In the genomic region with DNA sequence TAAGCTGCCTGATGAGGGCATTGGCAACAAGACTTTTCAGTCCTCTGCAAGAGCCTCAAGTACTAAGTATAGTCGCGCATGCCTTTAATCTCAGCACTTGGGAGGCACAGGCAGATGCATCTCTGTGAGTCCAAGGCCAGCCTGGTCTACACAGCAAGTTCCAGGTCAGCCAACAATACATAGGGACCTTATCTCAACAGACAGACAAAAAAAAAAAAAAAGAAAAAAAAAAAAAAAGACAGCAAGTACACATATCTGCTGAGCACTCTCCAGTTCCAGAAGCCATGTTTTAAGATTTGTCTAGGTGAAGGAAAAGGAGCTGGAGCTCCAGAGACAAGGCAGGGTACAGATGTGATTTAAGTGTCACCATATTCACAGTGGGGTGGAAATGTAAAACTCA, we compare ENCODE assay signal across 24 mouse cellular contexts. TPM values are rescaled to one million over a fixed set of nuclear protein-coding genes. Genes with fewer than 3 reads are reported as not detected.
DNase-seq lines count a peak whose midpoint lies in the region; ATAC-seq and TF ChIP-seq lines count a peak whose summit lies in the region.
"Had no signal": no experiment of that assay in that cellular context is flagged by ENCODE, and none has a peak within 500 bp of the region (broad histone marks: within the 10 kb centered on the region; RNA-seq: fewer than 3 reads in every experiment).

No protein-coding gene starts in this region.

- peaks cover 37% of the 10 kb centered on the region for H3K4me1 ChIP-seq in liver, embryonic 11.5 days (replicated peaks; ENCODE audit: control insufficient read depth, insufficient read depth, low read length)
- peaks cover 41% of the 10 kb centered on the region for H3K4me1 ChIP-seq in liver, postnatal 0 days (ENCODE audit: insufficient read depth)
- H3K4me1 ChIP-seq in CH12.LX (ENCODE audit: control insufficient read depth in 1 of 2, insufficient read depth in 2 of 2) (peaks cover 14 to 62% of the 10 kb centered on the region in 2 experiments; a peak in 3 of 4 replicates), MEL (ENCODE audit: control insufficient read depth in 1 of 2, insufficient read depth in 2 of 2, low read length in 2 of 2) (peaks cover 12 to 22% of the 10 kb centered on the region in 2 experiments)
- H3K4me1 ChIP-seq in liver, embryonic 15.5 days (replicated peaks): peaks cover 71% of the 10 kb centered on the region
- H3K4me1 ChIP-seq in hindbrain, embryonic 16.5 days (ENCODE audit: control insufficient read depth, insufficient read depth, low read depth, low read length): peaks cover 13% of the 10 kb centered on the region

- ATAC-seq in liver, embryonic 11.5 days (replicated peaks; ENCODE audit: low FRiP score): no peak
- ATAC-seq in liver, postnatal 0 days: no peak
- no peak for ATAC-seq in liver, embryonic 15.5 days (ENCODE audit: insufficient read depth)
- no peak for ATAC-seq in hindbrain, embryonic 16.5 days
- ATAC-seq: forebrain, embryonic 14.5 days; forebrain, embryonic 16.5 days had no signal

- no peak for TF ChIP-seq RAD21 in CH12.LX (IDR thresholded peaks at IDR 0.05; ENCODE audit: low read depth, low read length)
- no peak for TF ChIP-seq RAD21 in MEL (IDR thresholded peaks at IDR 0.05; ENCODE audit: low read depth, low read length)

- intact Hi-C loops in heart, postnatal 36 days (cut with DNase I): loop anchor here (5.0 kb wide), 1 partner anchor 256 kb away; the partner anchor contains the start of gene Srcap

- no peak overlapping the region for H3K4me2 ChIP-seq in liver, embryonic 11.5 days
- H3K4me2 ChIP-seq in liver, postnatal 0 days (ENCODE audit: low read depth, low read length): no peak overlapping the region
- no peak overlapping the region for H3K4me2 ChIP-seq in CH12.LX (ENCODE audit: insufficient read depth, low read depth, poor library complexity, severe bottlenecking)
- no peak overlapping the region for H3K4me2 ChIP-seq in liver, embryonic 15.5 days
- no peak overlapping the region for H3K4me2 ChIP-seq in hindbrain, embryonic 16.5 days (ENCODE audit: low read length)
- H3K4me2 ChIP-seq: embryonic facial prominence, embryonic 13.5 days; embryonic facial prominence, embryonic 15.5 days; forebrain, embryonic 12.5 days had no signal

- in situ Hi-C loops in CH12.LX (cut with MboI; ENCODE audit: low pct_ligation_motif_present, low pct_unique_long_range_greater_than_20kb, low sequenced_read_pairs): no loop called here

- no peak for TF ChIP-seq EP300 in liver, postnatal 0 days (IDR thresholded peaks at IDR 0.05; ENCODE audit: low read depth)
- TF ChIP-seq EP300 in CH12.LX (IDR thresholded peaks at IDR 0.05; ENCODE audit: low read length) (no peak), MEL (IDR thresholded peaks at IDR 0.05; ENCODE audit: low read depth in 1 of 2, low read length in 2 of 2) (no peak)

- no peak for TF ChIP-seq CTCF in liver, postnatal 0 days (IDR thresholded peaks at IDR 0.05; ENCODE audit: low read depth)
- TF ChIP-seq CTCF in CH12.LX (conservative IDR thresholded peaks at IDR 0.05 in 1 of 2, IDR thresholded peaks at IDR 0.05 in 1 of 2; ENCODE audit: low read depth in 2 of 2, low read length in 2 of 2) (no peak), MEL (IDR thresholded peaks at IDR 0.05 in 2 of 3, conservative IDR thresholded peaks at IDR 0.05 in 1 of 3; ENCODE audit: control insufficient read depth in 1 of 3, insufficient read depth in 1 of 3, low read depth in 2 of 3, low read length in 3 of 3, poor library complexity in 1 of 3, severe bottlenecking in 1 of 3) (no peak)

- H3K9me3 ChIP-seq in liver, embryonic 11.5 days (ENCODE audit: control insufficient read depth, low read length): no peaks in the 10 kb centered on the region
- H3K9me3 ChIP-seq in liver, postnatal 0 days (ENCODE audit: low read length): no peaks in the 10 kb centered on the region
- H3K9me3 ChIP-seq in CH12.LX (replicated peaks; ENCODE audit: low read length) (no peaks in the 10 kb centered on the region), MEL (replicated peaks; ENCODE audit: insufficient read depth, low read length) (no peaks in the 10 kb centered on the region)
- H3K9me3 ChIP-seq in liver, embryonic 15.5 days (replicated peaks): no peaks in the 10 kb centered on the region
- no peaks in the 10 kb centered on the region for H3K9me3 ChIP-seq in hindbrain, embryonic 16.5 days (ENCODE audit: control insufficient read depth, low read length)
- H3K9me3 ChIP-seq: embryonic facial prominence, embryonic 13.5 days; embryonic facial prominence, embryonic 15.5 days; forebrain, embryonic 10.5 days; forebrain, embryonic 12.5 days; G1E had no signal

- peak overlapping the region; percentile 34; the same call in 1 of the 2 replicates for H3K27ac ChIP-seq in liver, embryonic 11.5 days (ENCODE audit: low read depth, low read length)
- H3K27ac ChIP-seq in liver, postnatal 0 days (ENCODE audit: low read depth): no peak overlapping the region
- H3K27ac ChIP-seq in CH12.LX (ENCODE audit: insufficient read depth, low read depth) (no peak overlapping the region), MEL (ENCODE audit: control insufficient read depth, low read depth, low read length) (no peak overlapping the region)
- 0 out of 2 replicates have a peak overlapping the region, but pooled peaks have one; percentile 91 for H3K27ac ChIP-seq in liver, embryonic 15.5 days (replicated peaks)
- no peak overlapping the region for H3K27ac ChIP-seq in hindbrain, embryonic 16.5 days (ENCODE audit: low read depth, low read length)
- H3K27ac ChIP-seq: embryonic facial prominence, embryonic 13.5 days; embryonic facial prominence, embryonic 15.5 days; forebrain, embryonic 10.5 days; forebrain, embryonic 12.5 days had no signal

- 69% methylated on average over 2 of the region's 2 CpGs for WGBS in liver, embryonic 11.5 days
- 54% methylated on average over 2 of the region's 2 CpGs for WGBS in liver, postnatal 0 days (ENCODE audit: insufficient replicate concordance)
- WGBS in liver, embryonic 15.5 days (ENCODE audit: insufficient replicate concordance): 29% methylated on average over 2 of the region's 2 CpGs
- WGBS in hindbrain, embryonic 16.5 days: 90% methylated on average over 2 of the region's 2 CpGs

- peaks cover 13% of the 10 kb centered on the region for H3K36me3 ChIP-seq in liver, embryonic 11.5 days (ENCODE audit: control insufficient read depth, insufficient read depth, low read length)
- H3K36me3 ChIP-seq in liver, postnatal 0 days (replicated peaks; ENCODE audit: insufficient read depth, low read length): peaks cover 5% of the 10 kb centered on the region
- H3K36me3 ChIP-seq in CH12.LX (replicated peaks in 1 of 2; ENCODE audit: control insufficient read depth in 1 of 2, insufficient read depth in 1 of 2, low read length in 1 of 2) (peaks cover 20 to 51% of the 10 kb centered on the region in 2 experiments), MEL (ENCODE audit: control insufficient read depth in 1 of 2, insufficient read depth in 2 of 2, low read length in 2 of 2) (peaks cover 0 to 25% of the 10 kb centered on the region in 2 experiments)
- peaks cover 20% of the 10 kb centered on the region for H3K36me3 ChIP-seq in liver, embryonic 15.5 days (replicated peaks)
- H3K36me3 ChIP-seq in hindbrain, embryonic 16.5 days (ENCODE audit: control insufficient read depth, insufficient read depth, low read length): no peaks in the 10 kb centered on the region

- no peak overlapping the region for H3K4me3 ChIP-seq in liver, embryonic 11.5 days (ENCODE audit: low read depth, low read length)
- H3K4me3 ChIP-seq in liver, postnatal 0 days (ENCODE audit: low read depth, low read length): no peak overlapping the region
- H3K4me3 ChIP-seq in CH12.LX (replicated peaks in 1 of 3; ENCODE audit: low read depth in 2 of 3, low read length in 2 of 3, poor library complexity in 1 of 3) (no peak overlapping the region), MEL (ENCODE audit: control insufficient read depth in 1 of 2, insufficient read depth in 1 of 2, low read depth in 2 of 2, low read length in 2 of 2) (no peak overlapping the region)
- H3K4me3 ChIP-seq in liver, embryonic 15.5 days (replicated peaks): no peak overlapping the region
- no peak overlapping the region for H3K4me3 ChIP-seq in hindbrain, embryonic 16.5 days (ENCODE audit: low read length)
- H3K4me3 ChIP-seq: embryonic facial prominence, embryonic 13.5 days; embryonic facial prominence, embryonic 15.5 days; erythroblast, embryonic 14.5 days; forebrain, embryonic 10.5 days; forebrain, embryonic 12.5 days had no signal

- peaks cover 15% of the 10 kb centered on the region for H3K79me2 ChIP-seq in CH12.LX (replicated peaks; ENCODE audit: control insufficient read depth, extremely low read depth, insufficient read depth, poor library complexity, severe bottlenecking)
- H3K79me2 ChIP-seq in MEL (ENCODE audit: control insufficient read depth, insufficient read depth, low read length, poor library complexity): peaks cover 11% of the 10 kb centered on the region

- H3K9ac ChIP-seq in liver, embryonic 11.5 days (ENCODE audit: low read depth, low read length): no peak overlapping the region
- no peak overlapping the region for H3K9ac ChIP-seq in liver, postnatal 0 days (replicated peaks)
- no peak overlapping the region for H3K9ac ChIP-seq in CH12.LX (ENCODE audit: insufficient read depth, low read depth)
- H3K9ac ChIP-seq in MEL (ENCODE audit: control insufficient read depth, low read depth, low read length, poor library complexity, severe bottlenecking): no peak overlapping the region
- 0 out of 2 replicates have a peak overlapping the region, but pooled peaks have one; percentile 1 for H3K9ac ChIP-seq in liver, embryonic 15.5 days
- H3K9ac ChIP-seq in hindbrain, embryonic 16.5 days (ENCODE audit: low read depth, low read length): no peak overlapping the region
- H3K9ac ChIP-seq: embryonic facial prominence, embryonic 13.5 days; embryonic facial prominence, embryonic 15.5 days; forebrain, embryonic 12.5 days had no signal

- TF ChIP-seq POLR2A in CH12.LX (IDR thresholded peaks at IDR 0.05; ENCODE audit: low read depth, low read length) (no peak), MEL (IDR thresholded peaks at IDR 0.05; ENCODE audit: control insufficient read depth in 1 of 2, insufficient read depth in 1 of 2, low read depth in 1 of 2, low read length in 2 of 2, poor library complexity in 1 of 2) (no peak)

- dilution Hi-C loops in CH12.LX (cut with MboI; ENCODE audit: extremely low pct_ligation_motif_present, extremely low pct_unique_long_range_greater_than_20kb, low sequenced_read_pairs): no loop called here

- H3K27me3 ChIP-seq in liver, embryonic 11.5 days (replicated peaks; ENCODE audit: control insufficient read depth, insufficient read depth, low read length): no peaks in the 10 kb centered on the region
- no peaks in the 10 kb centered on the region for H3K27me3 ChIP-seq in liver, postnatal 0 days (ENCODE audit: insufficient read depth, low read length)
- H3K27me3 ChIP-seq in CH12.LX (replicated peaks) (no peaks in the 10 kb centered on the region), MEL (ENCODE audit: control insufficient read depth in 1 of 2, insufficient read depth in 2 of 2, low read length in 2 of 2) (no peaks in the 10 kb centered on the region)
- no peaks in the 10 kb centered on the region for H3K27me3 ChIP-seq in liver, embryonic 15.5 days
- no peaks in the 10 kb centered on the region for H3K27me3 ChIP-seq in hindbrain, embryonic 16.5 days (replicated peaks; ENCODE audit: control insufficient read depth, insufficient read depth, low read length)
- H3K27me3 ChIP-seq: embryonic facial prominence, embryonic 13.5 days; embryonic facial prominence, embryonic 15.5 days; forebrain, embryonic 12.5 days had no signal

- no peak for DNase-seq in liver, embryonic 11.5 days (ENCODE audit: low spot score)
- DNase-seq in liver, postnatal 0 days: no peak
- DNase-seq in CH12.LX (ENCODE audit: extremely low read depth) (no peak), MEL (ENCODE audit: low read depth, low spot score) (peak; percentile 47)
- no peak for DNase-seq in heart, postnatal 36 days
- DNase-seq: adrenal gland, adult 2 months; adrenal gland, postnatal 10 days; adrenal gland, postnatal 25 days; cerebellum, adult 11 months; cerebellum, adult 18-20 months; cerebellum, adult 8-10 months; cerebellum, postnatal 10 days; cerebellum, postnatal 36 days; embryo, embryonic 11 days had no signal

RNA-seq across cellular contexts. Expression of gene Dctpp1, which starts 4.5 kb away (rescaled TPM):
- polyA plus RNA-seq in liver, embryonic 11.5 days (2014; fragmentation: Nextera tagmentation; extraction: Ambion mirVana): 266 and 275 TPM in 2 replicates
- 96.8 and 107 TPM in 2 replicates for polyA plus RNA-seq in liver, postnatal 0 days (2015; fragmentation: Nextera tagmentation; extraction: Ambion mirVana)
- total RNA-seq in CH12.LX (2012; rRNA removed) (296 and 352 TPM in 2 replicates), CH12.LX (2014; rRNA removed) (197 and 221 TPM in 2 replicates), MEL (2012; rRNA removed) (238 and 253 TPM in 2 replicates)
- polyA plus RNA-seq in CH12.LX (2012; ENCODE audit: insufficient read length, low read depth) (197 and 210 TPM in 2 replicates), MEL (2012; ENCODE audit: insufficient read depth in 1 of 2, insufficient read length in 2 of 2, low read depth in 1 of 2, low replicate concordance in 2 of 2, missing spikeins in 1 of 2) (100 to 1,000 TPM in 1 of 2 experiments, not detected in 1; 290 TPM)
- polyA plus RNA-seq in liver, embryonic 15.5 days (2015; fragmentation: Nextera tagmentation; extraction: Ambion mirVana): 74.2 and 84.8 TPM in 2 replicates
- 118 and 122 TPM in 2 replicates for polyA plus RNA-seq in hindbrain, embryonic 16.5 days (2015; fragmentation: Nextera tagmentation; extraction: Ambion mirVana)
- total RNA-seq in heart, postnatal 36 days (2021): 10 to 100 TPM; 40.7 to 45.0 TPM

RNA-seq across cellular contexts. Expression of gene Zfp771, which starts 11.9 kb away (rescaled TPM):
- polyA plus RNA-seq in liver, embryonic 11.5 days (2014; fragmentation: Nextera tagmentation; extraction: Ambion mirVana): 45.9 and 47.3 TPM in 2 replicates
- 15.5 and 17.8 TPM in 2 replicates for polyA plus RNA-seq in liver, postnatal 0 days (2015; fragmentation: Nextera tagmentation; extraction: Ambion mirVana)
- 26.5 and 29.8 TPM in 2 replicates for total RNA-seq in CH12.LX (2012; rRNA removed)
- total RNA-seq in CH12.LX (2014; rRNA removed): 23.9 and 27.0 TPM in 2 replicates
- polyA plus RNA-seq in CH12.LX (2012; ENCODE audit: insufficient read length, low read depth): 34.7 and 35.5 TPM in 2 replicates
- 33.4 and 37.6 TPM in 2 replicates for total RNA-seq in MEL (2012; rRNA removed)
- polyA plus RNA-seq in MEL (2012; ENCODE audit: insufficient read depth in 1 of 2, insufficient read length in 2 of 2, low read depth in 1 of 2, low replicate concordance in 2 of 2, missing spikeins in 1 of 2): 10 to 100 TPM in 1 of 2 experiments, not detected in 1; 58.3 TPM
- 13.8 and 15.0 TPM in 2 replicates for polyA plus RNA-seq in liver, embryonic 15.5 days (2015; fragmentation: Nextera tagmentation; extraction: Ambion mirVana)
- polyA plus RNA-seq in hindbrain, embryonic 16.5 days (2015; fragmentation: Nextera tagmentation; extraction: Ambion mirVana): 76.8 and 82.6 TPM in 2 replicates
- 10 to 100 TPM; 19.1 TPM for total RNA-seq in heart, postnatal 36 days (2021)

RNA-seq across cellular contexts. Expression of gene Sephs2, which starts 17.9 kb away (rescaled TPM):
- polyA plus RNA-seq in liver, embryonic 11.5 days (2014; fragmentation: Nextera tagmentation; extraction: Ambion mirVana): 178 and 203 TPM in 2 replicates
- 712 and 714 TPM in 2 replicates for polyA plus RNA-seq in liver, postnatal 0 days (2015; fragmentation: Nextera tagmentation; extraction: Ambion mirVana)
- total RNA-seq in CH12.LX (2012; rRNA removed) (209 and 215 TPM in 2 replicates), CH12.LX (2014; rRNA removed) (203 and 223 TPM in 2 replicates), MEL (2012; rRNA removed) (177 and 182 TPM in 2 replicates)
- polyA plus RNA-seq in CH12.LX (2012; ENCODE audit: insufficient read length, low read depth) (158 and 159 TPM in 2 replicates), MEL (2012; ENCODE audit: insufficient read depth in 1 of 2, insufficient read length in 2 of 2, low read depth in 1 of 2, low replicate concordance in 2 of 2, missing spikeins in 1 of 2) (100 to 1,000 TPM in 1 of 2 experiments, not detected in 1; 109 TPM)
- polyA plus RNA-seq in liver, embryonic 15.5 days (2015; fragmentation: Nextera tagmentation; extraction: Ambion mirVana): 162 and 175 TPM in 2 replicates
- 54.2 and 58.9 TPM in 2 replicates for polyA plus RNA-seq in hindbrain, embryonic 16.5 days (2015; fragmentation: Nextera tagmentation; extraction: Ambion mirVana)
- 10 to 100 TPM; 26.7 to 31.4 TPM for total RNA-seq in heart, postnatal 36 days (2021)

RNA-seq across cellular contexts. Expression of gene Sept1, which starts 23.0 kb away (rescaled TPM):
- polyA plus RNA-seq in liver, embryonic 11.5 days (2014; fragmentation: Nextera tagmentation; extraction: Ambion mirVana): 14.9 and 17.5 TPM in 2 replicates
- 16.7 and 17.3 TPM in 2 replicates for polyA plus RNA-seq in liver, postnatal 0 days (2015; fragmentation: Nextera tagmentation; extraction: Ambion mirVana)
- 73.8 and 92.3 TPM in 2 replicates for total RNA-seq in CH12.LX (2012; rRNA removed)
- total RNA-seq in CH12.LX (2014; rRNA removed): 42.1 and 42.7 TPM in 2 replicates
- 147 and 171 TPM in 2 replicates for polyA plus RNA-seq in CH12.LX (2012; ENCODE audit: insufficient read length, low read depth)
- total RNA-seq in MEL (2012; rRNA removed): 30.6 and 41.3 TPM in 2 replicates
- 100 to 1,000 TPM in 1 of 2 experiments, not detected in 1; 116 TPM for polyA plus RNA-seq in MEL (2012; ENCODE audit: insufficient read depth in 1 of 2, insufficient read length in 2 of 2, low read depth in 1 of 2, low replicate concordance in 2 of 2, missing spikeins in 1 of 2)
- 9.4 and 9.7 TPM in 2 replicates for polyA plus RNA-seq in liver, embryonic 15.5 days (2015; fragmentation: Nextera tagmentation; extraction: Ambion mirVana)
- polyA plus RNA-seq in hindbrain, embryonic 16.5 days (2015; fragmentation: Nextera tagmentation; extraction: Ambion mirVana): 12.1 and 12.3 TPM in 2 replicates
- 1 to 10 TPM; 2.8 TPM for total RNA-seq in heart, postnatal 36 days (2021)

RNA-seq across cellular contexts. Expression of gene Zfp553, which starts 23.1 kb away (rescaled TPM):
- 17.2 TPM in 2 replicates for polyA plus RNA-seq in liver, embryonic 11.5 days (2014; fragmentation: Nextera tagmentation; extraction: Ambion mirVana)
- polyA plus RNA-seq in liver, postnatal 0 days (2015; fragmentation: Nextera tagmentation; extraction: Ambion mirVana): 4.0 and 5.3 TPM in 2 replicates
- total RNA-seq in CH12.LX (2012; rRNA removed) (17.4 and 18.8 TPM in 2 replicates), CH12.LX (2014; rRNA removed) (8.6 and 9.8 TPM in 2 replicates), MEL (2012; rRNA removed) (13.9 and 14.6 TPM in 2 replicates)
- polyA plus RNA-seq in CH12.LX (2012; ENCODE audit: insufficient read length, low read depth) (15.0 and 15.2 TPM in 2 replicates), MEL (2012; ENCODE audit: insufficient read depth in 1 of 2, insufficient read length in 2 of 2, low read depth in 1 of 2, low replicate concordance in 2 of 2, missing spikeins in 1 of 2) (10 to 100 TPM in 1 of 2 experiments, not detected in 1; 19.0 TPM)
- 6.3 and 6.8 TPM in 2 replicates for polyA plus RNA-seq in liver, embryonic 15.5 days (2015; fragmentation: Nextera tagmentation; extraction: Ambion mirVana)
- 42.7 and 49.1 TPM in 2 replicates for polyA plus RNA-seq in hindbrain, embryonic 16.5 days (2015; fragmentation: Nextera tagmentation; extraction: Ambion mirVana)
- total RNA-seq in heart, postnatal 36 days (2021): 1 to 10 TPM; 6.0 to 6.6 TPM

Comparison
In these comparisons a context has a peak if more than half of its experiments do, and no peak if none do; other contexts are left out.
1. H3K27ac ChIP-seq: peak in liver, embryonic 11.5 days (single experiment) and liver, embryonic 15.5 days (single experiment); none in liver, postnatal 0 days (single experiment), CH12.LX (single experiment), MEL (single experiment) and hindbrain, embryonic 16.5 days (single experiment).